Mouse (Mus musculus) CH12.LX (cell line): Measurements from ENCODE around the gene Aip. TPM values are rescaled to one million over a fixed set of nuclear protein-coding genes. Genes with fewer than 3 reads are reported as not detected.

Experiments
- DNase-seq: peaks from one replicate; pipeline ENCODE4 v3.0.0-alpha.2; 2013; ENCODE audit errors: extremely low read depth
- H3K27ac ChIP-seq: 2 replicates; pipeline ENCODE4 v1.5.1; 2012; ENCODE audit warnings: low read depth, mild to moderate bottlenecking, control low read depth, moderate library complexity; ENCODE audit not compliant: insufficient read depth
- H3K27me3 ChIP-seq: replicated peaks from 2 replicates; pipeline ENCODE3; 2012; ENCODE audit warnings: inconsistent platforms
- H3K36me3 ChIP-seq, 2 experiments: replicated peaks in 1 of 2; 2 replicates each; pipeline versions ENCODE3 to v1.6.1; 2012; ENCODE audit warnings: inconsistent platforms in 1 of 2, low read length in 1 of 2, mild to moderate bottlenecking in 1 of 2, mixed read lengths in 1 of 2, moderate library complexity in 1 of 2; ENCODE audit not compliant: control insufficient read depth in 1 of 2, insufficient read depth in 1 of 2
- H3K4me1 ChIP-seq, 2 experiments: 2 replicates each; pipeline ENCODE4 v1.6.1; 2012; ENCODE audit warnings: inconsistent platforms in 1 of 2, moderate library complexity in 1 of 2; ENCODE audit not compliant: insufficient read depth in 2 of 2, control insufficient read depth in 1 of 2
- H3K4me2 ChIP-seq: 2 replicates; pipeline ENCODE4 v1.6.1; 2012; ENCODE audit warnings: low read depth, mild to moderate bottlenecking, control low read depth; ENCODE audit not compliant: poor library complexity, insufficient read depth, severe bottlenecking
- H3K4me3 ChIP-seq, 3 experiments: fragments of 150-350 bp in 1 of 3; sonication (generic) in 1 of 3; replicated peaks in 1 of 3; 2 replicates each; pipeline versions ENCODE3 to v1.5.1; 2011 to 2012; ENCODE audit warnings: low read depth in 2 of 3, low read length in 2 of 3, mild to moderate bottlenecking in 2 of 3, moderate library complexity in 2 of 3, control low read depth in 1 of 3, improper control_type of control experiment in 1 of 3, inconsistent platforms in 1 of 3, mixed read lengths in 1 of 3; ENCODE audit not compliant: poor library complexity in 1 of 3
- H3K79me2 ChIP-seq: replicated peaks from 2 replicates; pipeline ENCODE4 v1.6.1; 2012; ENCODE audit warnings: mild to moderate bottlenecking, moderate library complexity; ENCODE audit not compliant: control insufficient read depth, poor library complexity, insufficient read depth, severe bottlenecking; ENCODE audit errors: extremely low read depth
- H3K9ac ChIP-seq: 2 replicates; pipeline ENCODE4 v1.6.1; 2012; ENCODE audit warnings: low read depth, mild to moderate bottlenecking, control low read depth, moderate library complexity; ENCODE audit not compliant: insufficient read depth
- H3K9me3 ChIP-seq: replicated peaks from 2 replicates; pipeline ENCODE3; 2012; ENCODE audit warnings: low read length, inconsistent platforms, mixed read lengths
- BHLHE40 ChIP-seq: IDR thresholded peaks from 2 replicates; pipeline ENCODE4 v1.6.1; 2011; ENCODE audit warnings: mild to moderate bottlenecking, low read depth, low read length, improper control_type of control experiment
- CHD1 ChIP-seq: IDR thresholded peaks from 2 replicates; pipeline ENCODE4 v1.6.1; 2012; ENCODE audit warnings: low read depth, low read length, improper control_type of control experiment, inconsistent platforms
- CHD2 ChIP-seq: IDR thresholded peaks from 2 replicates; pipeline ENCODE4 v1.6.1; 2011; ENCODE audit warnings: low read length, improper control_type of control experiment
- CTCF ChIP-seq, 2 experiments: IDR thresholded peaks in 1 of 2; conservative IDR thresholded peaks in 1 of 2; 2 replicates each; pipeline ENCODE4 v1.5.1; 2011 to 2012; ENCODE audit warnings: low read depth in 2 of 2, low read length in 2 of 2, improper control_type of control experiment in 1 of 2, inconsistent platforms in 1 of 2, mild to moderate bottlenecking in 1 of 2, moderate library complexity in 1 of 2
- ELF1 ChIP-seq: IDR thresholded peaks from 2 replicates; pipeline ENCODE4 v1.6.1; 2014; ENCODE audit warnings: low read depth, mild to moderate bottlenecking, inconsistent platforms, low read length, improper control_type of control experiment
- IRF4 ChIP-seq: IDR thresholded peaks from 2 replicates; pipeline ENCODE4 v1.6.1; 2014; ENCODE audit warnings: low read depth, mild to moderate bottlenecking, inconsistent platforms, low read length, improper control_type of control experiment
- MAX ChIP-seq: IDR thresholded peaks from 2 replicates; pipeline ENCODE4 v1.6.1; 2011; ENCODE audit warnings: low read length, improper control_type of control experiment
- MEF2A ChIP-seq: IDR thresholded peaks from 2 replicates; pipeline ENCODE4 v1.6.1; 2014; ENCODE audit warnings: low read depth, mild to moderate bottlenecking, inconsistent platforms, low read length, improper control_type of control experiment, borderline replicate concordance
- MXI1 ChIP-seq: IDR thresholded peaks from 2 replicates; pipeline ENCODE4 v1.6.1; 2011; ENCODE audit warnings: mild to moderate bottlenecking, low read depth, low read length, improper control_type of control experiment
- PAX5 ChIP-seq: IDR thresholded peaks from 2 replicates; pipeline ENCODE4 v1.6.1; 2012; ENCODE audit warnings: low read length, inconsistent platforms, mixed read lengths
- POLR2A ChIP-seq: IDR thresholded peaks from 2 replicates; pipeline ENCODE4 v1.6.1; 2011; ENCODE audit warnings: low read depth, mild to moderate bottlenecking, improper control_type of control experiment, low read length
- RCOR1 ChIP-seq: conservative IDR thresholded peaks from 2 replicates; pipeline ENCODE4 v1.6.1; 2012; ENCODE audit warnings: low read depth, mild to moderate bottlenecking, inconsistent platforms, low read length, improper control_type of control experiment
- SMC3 ChIP-seq: IDR thresholded peaks from 2 replicates; pipeline ENCODE4 v1.6.1; 2011; ENCODE audit warnings: low read depth, low read length, improper control_type of control experiment
- TCF12 ChIP-seq: IDR thresholded peaks from 2 replicates; pipeline ENCODE4 v1.6.1; 2014; ENCODE audit warnings: low read depth, mild to moderate bottlenecking, inconsistent platforms, low read length, improper control_type of control experiment
- USF1 ChIP-seq: IDR thresholded peaks from 2 replicates; pipeline ENCODE4 v1.6.1; 2014; ENCODE audit warnings: low read depth, mild to moderate bottlenecking, inconsistent platforms, low read length, improper control_type of control experiment
- USF2 ChIP-seq: conservative IDR thresholded peaks from 2 replicates; pipeline ENCODE4 v1.6.1; 2011; ENCODE audit warnings: low read depth, low read length, improper control_type of control experiment
- ZC3H11A ChIP-seq: IDR thresholded peaks from 2 replicates; pipeline ENCODE4 v1.6.1; 2012; ENCODE audit warnings: low read depth, mild to moderate bottlenecking, inconsistent platforms, low read length, improper control_type of control experiment
- ZKSCAN1 ChIP-seq: IDR thresholded peaks from 2 replicates; pipeline ENCODE4 v1.6.1; 2012; ENCODE audit warnings: low read depth, inconsistent platforms, low read length, improper control_type of control experiment, borderline replicate concordance
- ZNF384 ChIP-seq: IDR thresholded peaks from 2 replicates; pipeline ENCODE4 v1.6.1; 2012; ENCODE audit warnings: low read depth, low read length, improper control_type of control experiment, inconsistent platforms
- dilution Hi-C: fragments of 300-500 bp; cut with MboI; formaldehyde crosslinking; loops from 2 replicates; pipeline ENCODE4 v1.14.3; 2020; ENCODE audit warnings: low sequenced_read_pairs; ENCODE audit not compliant: extremely low pct_unique_long_range_greater_than_20kb, extremely low pct_ligation_motif_present
- in situ Hi-C: fragments of 300-500 bp; cut with MboI; formaldehyde crosslinking; loops from 3 replicates; pipeline ENCODE4 v1.14.3; 2019; ENCODE audit warnings: low sequenced_read_pairs, low pct_ligation_motif_present, low pct_unique_long_range_greater_than_20kb, mixed read lengths
- polyA plus RNA-seq: library from polyadenylated mRNA; unstranded; fragments of >175 nt; gene quantifications from 2 replicates; pipeline ENCODE4 v1.2.1, GENCODE M21; 2012; ENCODE audit warnings: low read depth; ENCODE audit not compliant: insufficient read length
- total RNA-seq, 2 experiments: library from RNA; depleted of rRNA; stranded (reverse); fragments of 300-350 nt in 1 of 2; fragments of >200 nt in 1 of 2; gene quantifications; 2 replicates each; pipeline ENCODE4 v1.2.3; 2012 to 2014

Gene Aip
- total and polyA plus RNA-seq, 3 experiments = 11.7 to 64.8 (median 39.7) TPM

DNA sequence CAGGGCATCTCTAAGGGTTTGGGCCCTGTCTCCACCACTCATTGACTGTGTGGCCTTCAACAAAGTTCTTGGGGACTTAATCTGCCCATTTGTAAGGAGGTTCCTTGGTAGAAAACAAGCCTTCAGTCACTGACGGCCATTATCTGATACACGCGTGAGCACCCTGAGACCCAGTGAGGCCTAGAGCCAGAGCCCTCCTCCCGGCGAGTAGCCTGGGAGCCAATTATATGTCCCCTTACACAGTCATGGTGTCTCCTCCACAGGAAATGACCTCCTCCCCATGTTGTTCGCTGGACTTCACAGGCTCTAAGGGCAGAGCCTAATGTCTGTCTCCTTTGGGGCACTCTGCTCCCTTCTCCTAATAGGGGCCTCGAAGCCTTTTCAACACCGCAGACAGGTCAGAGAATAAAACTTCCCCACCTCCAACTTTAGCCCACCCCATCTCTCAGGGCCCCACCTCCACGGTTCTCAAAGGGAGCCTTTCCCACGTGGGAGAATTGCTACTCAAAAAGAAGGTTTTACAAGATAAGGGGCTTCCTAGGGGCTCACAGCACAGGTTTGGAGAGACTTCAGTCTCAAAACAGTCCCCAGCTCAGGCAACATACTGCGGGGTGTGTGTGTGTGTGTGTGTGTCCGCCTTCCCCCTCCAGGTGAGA lies 20.8 kb upstream of the Aip start:
- Histone ChIP-seq H3K27me3 (no peaks in the 10 kb centered on the region), H3K36me3 (peaks cover 10 to 30% of the 10 kb centered on the region in 2 experiments), H3K4me1 (peaks cover 54 to 75% of the 10 kb centered on the region in 2 experiments), H3K4me2 (no peak overlapping the region), H3K27ac (no peak overlapping the region), H3K4me3 (no peak overlapping the region), H3K9me3 (peaks cover 5% of the 10 kb centered on the region), H3K79me2 (peaks cover 15% of the 10 kb centered on the region), H3K9ac (no peak overlapping the region)
- in situ Hi-C loops (no loop called here), dilution Hi-C loops (no loop called here)
- no peak for DNase-seq
- TF ChIP-seq MXI1 (no peak), ZC3H11A (no peak), PAX5 (no peak), USF2 (no peak), CHD1 (no peak; the same call in 1 of the 2 replicates), SMC3 (no peak), ZNF384 (no peak), RCOR1 (no peak), BHLHE40 (no peak), MEF2A (no peak), ELF1 (no peak; the same call in 1 of the 2 replicates), ZKSCAN1 (no peak), TCF12 (no peak), CHD2 (no peak), POLR2A (no peak), CTCF (conservative IDR thresholded peaks at IDR 0.05 in 1 of 2, IDR thresholded peaks at IDR 0.05 in 1 of 2; ENCODE audit: low read depth in 2 of 2, low read length in 2 of 2) (no peak), IRF4 (no peak), USF1 (no peak)

DNA sequence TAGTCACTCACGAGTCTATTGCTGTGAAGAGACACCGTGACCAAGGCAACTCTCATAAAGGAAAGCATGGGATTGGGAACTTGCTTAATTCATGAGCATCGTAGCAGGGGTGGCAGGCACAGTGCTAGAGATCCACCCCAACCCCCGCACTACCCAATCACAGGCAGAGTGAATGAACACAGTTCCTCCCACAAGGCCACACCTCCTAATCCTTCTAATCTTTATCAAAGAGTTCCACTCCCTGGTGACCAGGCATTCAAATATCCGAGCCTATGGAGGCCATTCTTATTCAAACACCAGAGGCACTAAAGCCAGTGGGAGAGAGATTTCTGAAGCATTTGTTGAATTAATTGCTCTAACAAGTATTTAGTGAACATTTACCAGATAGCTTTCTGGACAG lies 20.3 kb upstream of the Aip start:
- peaks cover 50 to 75% of the 10 kb centered on the region in 2 experiments for H3K4me1 ChIP-seq

More for the DNA sequence above, 20.3 kb upstream of the Aip start:
- no peak overlapping the region for H3K27ac ChIP-seq
- peaks cover 15% of the 10 kb centered on the region for H3K79me2 ChIP-seq
- H3K4me2 ChIP-seq = no peak overlapping the region
- H3K9me3 ChIP-seq = peaks cover 5% of the 10 kb centered on the region
- dilution Hi-C loops (no loop called here), in situ Hi-C loops (no loop called here)
- no peak for DNase-seq
- H3K4me3 ChIP-seq = no peak overlapping the region
- peaks cover 4 to 30% of the 10 kb centered on the region in 2 experiments for H3K36me3 ChIP-seq
- TF ChIP-seq CHD1 (no peak), MAX (no peak)
- no peak overlapping the region for H3K9ac ChIP-seq
- H3K27me3 ChIP-seq = no peaks in the 10 kb centered on the region
